Mouse (Mus musculus): ENCODE data around the gene Flot1. TPM values are rescaled to one million over a fixed set of nuclear protein-coding genes. Genes with fewer than 3 reads are reported as not detected.

Gene Flot1
- polyA plus RNA-seq, 1 experiment from 2014 or later, result 50.0 TPM

GRCm38 (mm10) chr17:35814678-35815077 lies 8.4 kb upstream of the Flot1 start:
- no peaks in the 10 kb centered on the region for H3K36me3 ChIP-seq (ENCODE audit: control insufficient read depth, insufficient read depth, low read length)
- H3K4me3 ChIP-seq (ENCODE audit: low read depth, low read length), result no peak overlapping the region
- peaks cover 5% of the 10 kb centered on the region; the same call in 1 of the 2 replicates for H3K27me3 ChIP-seq (ENCODE audit: control insufficient read depth, insufficient read depth, low read length)
- H3K4me2 ChIP-seq (replicated peaks; ENCODE audit: low read depth, low read length), result no peak overlapping the region
- WGBS, result 66% methylated on average over 6 of the region's 6 CpGs
- DNase-seq (ENCODE audit: low spot score), result no peak
- no peak overlapping the region for H3K9ac ChIP-seq (ENCODE audit: low read depth, low read length)
- no peaks in the 10 kb centered on the region for H3K9me3 ChIP-seq (ENCODE audit: control insufficient read depth, low read length)
- ATAC-seq (ENCODE audit: low FRiP score), result no peak
- no peak overlapping the region for H3K27ac ChIP-seq (ENCODE audit: low read depth, low read length)
- no peaks in the 10 kb centered on the region for H3K4me1 ChIP-seq (replicated peaks; ENCODE audit: control insufficient read depth, insufficient read depth, low read length)

- Histone ChIP-seq H3K27me3 (ENCODE audit: control insufficient read depth, insufficient read depth, low read length) (peaks cover 9% of the 10 kb centered on the region; the same call in 1 of the 2 replicates), H3K9me3 (ENCODE audit: control insufficient read depth, low read length) (no peaks in the 10 kb centered on the region), H3K9ac (ENCODE audit: low read depth, low read length) (no peak overlapping the region), H3K4me1 (replicated peaks; ENCODE audit: control insufficient read depth, insufficient read depth, low read length) (no peaks in the 10 kb centered on the region), H3K27ac (ENCODE audit: low read depth, low read length) (no peak overlapping the region), H3K4me3 (ENCODE audit: low read depth, low read length) (no peak overlapping the region), H3K36me3 (ENCODE audit: control insufficient read depth, insufficient read depth, low read length) (no peaks in the 10 kb centered on the region), H3K4me2 (replicated peaks; ENCODE audit: low read depth, low read length) (no peak overlapping the region)
- 69% methylated on average over 7 of the region's 7 CpGs for WGBS
- DNase-seq (ENCODE audit: low spot score) (no peak), ATAC-seq (ENCODE audit: low FRiP score) (no peak)
Measured at GRCm38 (mm10) chr17:35815836-35816235, 7.2 kb upstream of the Flot1 start.

- H3K27me3 ChIP-seq (ENCODE audit: control insufficient read depth, insufficient read depth, low read length), result peaks cover 12% of the 10 kb centered on the region; the same call in 1 of the 2 replicates
- 38% methylated on average over 9 of the region's 14 CpGs for WGBS
- no peak overlapping the region for H3K4me3 ChIP-seq (ENCODE audit: low read depth, low read length)
- H3K36me3 ChIP-seq (ENCODE audit: control insufficient read depth, insufficient read depth, low read length), result no peaks in the 10 kb centered on the region
- H3K27ac ChIP-seq (ENCODE audit: low read depth, low read length), result no peak overlapping the region
- no peak overlapping the region for H3K4me2 ChIP-seq (replicated peaks; ENCODE audit: low read depth, low read length)
- H3K4me1 ChIP-seq (replicated peaks; ENCODE audit: control insufficient read depth, insufficient read depth, low read length), result 0 out of 2 replicates have a peak, but pooled peaks cover 3% of the 10 kb centered on the region
- DNase-seq (ENCODE audit: low spot score) (no peak), ATAC-seq (ENCODE audit: low FRiP score) (no peak)
- no peaks in the 10 kb centered on the region for H3K9me3 ChIP-seq (ENCODE audit: control insufficient read depth, low read length)
- H3K9ac ChIP-seq (ENCODE audit: low read depth, low read length), result no peak overlapping the region
Measured at GRCm38 (mm10) chr17:35816686-35817085, 6.3 kb upstream of the Flot1 start.

GRCm38 (mm10) chr17:35817226-35817625 lies 5.8 kb upstream of the Flot1 start:
- Histone ChIP-seq H3K4me2 (replicated peaks; ENCODE audit: low read depth, low read length) (no peak overlapping the region), H3K27me3 (ENCODE audit: control insufficient read depth, insufficient read depth, low read length) (peaks cover 12% of the 10 kb centered on the region; the same call in 1 of the 2 replicates), H3K4me1 (replicated peaks; ENCODE audit: control insufficient read depth, insufficient read depth, low read length) (0 out of 2 replicates have a peak, but pooled peaks cover 3% of the 10 kb centered on the region), H3K9me3 (ENCODE audit: control insufficient read depth, low read length) (no peaks in the 10 kb centered on the region), H3K36me3 (ENCODE audit: control insufficient read depth, insufficient read depth, low read length) (no peaks in the 10 kb centered on the region), H3K27ac (ENCODE audit: low read depth, low read length) (no peak overlapping the region), H3K9ac (ENCODE audit: low read depth, low read length) (no peak overlapping the region), H3K4me3 (ENCODE audit: low read depth, low read length) (no peak overlapping the region)
- DNase-seq (ENCODE audit: low spot score) (no peak), ATAC-seq (ENCODE audit: low FRiP score) (no peak)
- WGBS, result 47% methylated on average over 10 of the region's 10 CpGs

GRCm38 (mm10) chr17:35820111-35820510 lies 2.9 kb upstream of the Flot1 start:
- Histone ChIP-seq H3K36me3 (ENCODE audit: control insufficient read depth, insufficient read depth, low read length) (no peaks in the 10 kb centered on the region), H3K27ac (ENCODE audit: low read depth, low read length) (no peak overlapping the region), H3K4me1 (replicated peaks; ENCODE audit: control insufficient read depth, insufficient read depth, low read length) (0 out of 2 replicates have a peak, but pooled peaks cover 3% of the 10 kb centered on the region), H3K9me3 (ENCODE audit: control insufficient read depth, low read length) (no peaks in the 10 kb centered on the region), H3K27me3 (ENCODE audit: control insufficient read depth, insufficient read depth, low read length) (peaks cover 12% of the 10 kb centered on the region; the same call in 1 of the 2 replicates), H3K4me2 (replicated peaks; ENCODE audit: low read depth, low read length) (no peak overlapping the region), H3K4me3 (ENCODE audit: low read depth, low read length) (no peak overlapping the region), H3K9ac (ENCODE audit: low read depth, low read length) (no peak overlapping the region)
- 85% methylated on average over 5 of the region's 5 CpGs for WGBS
- ATAC-seq (ENCODE audit: low FRiP score) (no peak), DNase-seq (ENCODE audit: low spot score) (no peak)

- no peak within 1 kb of the TSS for H3K27ac ChIP-seq (ENCODE audit: low read depth, low read length)
- no peak for ATAC-seq (ENCODE audit: low FRiP score)
Measured at GRCm38 (mm10) chr17:35821439-35822430, 1.3 kb upstream of the Flot1 start, which contains the start of gene Ier3. TSS of gene Ier3 (plus strand) at chr17:35821684.

GRCm38 (mm10) chr17:35822564-35822963 lies 466 bp upstream of the Flot1 start:
- peak; percentile 53 for ATAC-seq (ENCODE audit: low FRiP score)

More at GRCm38 (mm10) chr17:35821439-35822430, 1.3 kb upstream of the Flot1 start, which contains the start of gene Ier3:
- peak within 1 kb of the TSS; percentile 51 for H3K9ac ChIP-seq (ENCODE audit: low read depth, low read length)
- H3K4me2 ChIP-seq (replicated peaks; ENCODE audit: low read depth, low read length), result peak within 1 kb of the TSS; percentile 90
- WGBS, result under 1% methylated on average over 62 of the region's 62 CpGs
- H3K9me3 ChIP-seq (ENCODE audit: control insufficient read depth, low read length), result no peaks in the 10 kb centered on the region
- peak; percentile 67 for DNase-seq (ENCODE audit: low spot score)
- H3K27me3 ChIP-seq (ENCODE audit: control insufficient read depth, insufficient read depth, low read length), result peaks cover 12% of the 10 kb centered on the region; the same call in 1 of the 2 replicates
- H3K4me3 ChIP-seq (ENCODE audit: low read depth, low read length), result peak within 1 kb of the TSS; percentile 58
- 0 out of 2 replicates have a peak, but pooled peaks cover 3% of the 10 kb centered on the region for H3K4me1 ChIP-seq (replicated peaks; ENCODE audit: control insufficient read depth, insufficient read depth, low read length)
- no peaks in the 10 kb centered on the region for H3K36me3 ChIP-seq (ENCODE audit: control insufficient read depth, insufficient read depth, low read length)

GRCm38 (mm10) chr17:35824402-35824801 lies 1.4 kb downstream of the Flot1 start:
- peaks cover 10% of the 10 kb centered on the region; the same call in 1 of the 2 replicates for H3K27me3 ChIP-seq (ENCODE audit: control insufficient read depth, insufficient read depth, low read length)
- DNase-seq (ENCODE audit: low spot score), result no peak
- H3K9ac ChIP-seq (ENCODE audit: low read depth, low read length), result no peak overlapping the region
- no peaks in the 10 kb centered on the region for H3K9me3 ChIP-seq (ENCODE audit: control insufficient read depth, low read length)
- ATAC-seq (ENCODE audit: low FRiP score), result no peak
- H3K27ac ChIP-seq (ENCODE audit: low read depth, low read length), result no peak overlapping the region
- H3K4me2 ChIP-seq (replicated peaks; ENCODE audit: low read depth, low read length), result no peak overlapping the region; the same call in 1 of the 2 replicates
- no peaks in the 10 kb centered on the region for H3K36me3 ChIP-seq (ENCODE audit: control insufficient read depth, insufficient read depth, low read length)
- H3K4me3 ChIP-seq (ENCODE audit: low read depth, low read length), result no peak overlapping the region
- WGBS, result 58% methylated on average over 7 of the region's 7 CpGs
- 0 out of 2 replicates have a peak, but pooled peaks cover 3% of the 10 kb centered on the region for H3K4me1 ChIP-seq (replicated peaks; ENCODE audit: control insufficient read depth, insufficient read depth, low read length)

More at GRCm38 (mm10) chr17:35822564-35822963, 466 bp upstream of the Flot1 start:
- Histone ChIP-seq H3K9me3 (ENCODE audit: control insufficient read depth, low read length) (no peaks in the 10 kb centered on the region), H3K36me3 (ENCODE audit: control insufficient read depth, insufficient read depth, low read length) (no peaks in the 10 kb centered on the region), H3K4me3 (ENCODE audit: low read depth, low read length) (peak overlapping the region; percentile 58), H3K27ac (ENCODE audit: low read depth, low read length) (no peak overlapping the region), H3K4me1 (replicated peaks; ENCODE audit: control insufficient read depth, insufficient read depth, low read length) (0 out of 2 replicates have a peak, but pooled peaks cover 3% of the 10 kb centered on the region), H3K4me2 (replicated peaks; ENCODE audit: low read depth, low read length) (peak overlapping the region; percentile 90), H3K9ac (ENCODE audit: low read depth, low read length) (peak overlapping the region; percentile 13; the same call in 1 of the 2 replicates), H3K27me3 (ENCODE audit: control insufficient read depth, insufficient read depth, low read length) (peaks cover 12% of the 10 kb centered on the region; the same call in 1 of the 2 replicates)
- DNase-seq (ENCODE audit: low spot score), result no peak
- WGBS, result 3% methylated on average over 11 of the region's 11 CpGs
